Comparison of ENCODE assay signal across 17 mouse cellular contexts in genomic region chr11:83447612-83448011, GRCm38 (mm10). TPM values are rescaled to one million over a fixed set of nuclear protein-coding genes. Genes with fewer than 3 reads are reported as not detected.
DNase-seq lines count a peak whose midpoint lies in the region; TF ChIP-seq lines count a peak whose summit lies in the region.
"Had no signal": no experiment of that assay in that cellular context is flagged by ENCODE, and none has a peak within 500 bp of the region (broad histone marks: within the 10 kb centered on the region; RNA-seq: fewer than 3 reads in every experiment).

No protein-coding gene starts in this region.

- WGBS in heart, adult 2 months: 67% methylated on average over 10 of the region's 10 CpGs
- WGBS in kidney, adult 2 months: 80% methylated on average over 10 of the region's 10 CpGs

- TF ChIP-seq CTCF in heart, adult 2 months (IDR thresholded peaks at IDR 0.05): no peak
- no peak for TF ChIP-seq CTCF in kidney, adult 2 months (conservative IDR thresholded peaks at IDR 0.05; ENCODE audit: insufficient read depth, insufficient read length, low read depth, low read length)

- H3K27ac ChIP-seq in heart, adult 2 months: peak overlapping the region; percentile 21
- 0 out of 2 replicates have a peak overlapping the region, but pooled peaks have one; percentile 10 for H3K27ac ChIP-seq in kidney, adult 2 months (ENCODE audit: insufficient read depth, low read depth, low read length)
- H3K27ac ChIP-seq: left cerebral cortex, adult 2 months; limb, embryonic 15.5 days; macrophage had no signal

- TF ChIP-seq POLR2A in heart, adult 2 months (IDR thresholded peaks at IDR 0.05; ENCODE audit: insufficient read depth, low read depth, low read length): no peak
- no peak for TF ChIP-seq POLR2A in kidney, adult 2 months (IDR thresholded peaks at IDR 0.05; ENCODE audit: low read depth, low read length)

- H3K27me3 ChIP-seq in heart, adult 2 months (ENCODE audit: control insufficient read depth, insufficient read depth, low read length): no peaks in the 10 kb centered on the region; the same call in 1 of the 2 replicates
- no peaks in the 10 kb centered on the region for H3K27me3 ChIP-seq in kidney, adult 2 months (replicated peaks; ENCODE audit: control insufficient read depth, insufficient read depth, low read length)

- TF ChIP-seq EP300 in heart, adult 2 months (IDR thresholded peaks at IDR 0.05; ENCODE audit: insufficient read depth, low read depth, low read length): no peak

- DNase-seq in heart, adult 2 months: no peak
- no peak for DNase-seq in heart, adult 9 months (ENCODE audit: low spot score in 2 of 2)
- no peak for DNase-seq in kidney, adult 2 months
- no peak for DNase-seq in kidney, postnatal 14 days
- peak; percentile 83 for DNase-seq in urinary bladder, postnatal 14 days (ENCODE audit: low spot score)
- DNase-seq in urinary bladder, postnatal 25 days (ENCODE audit: low spot score): no peak
- no peak for DNase-seq in embryo, embryonic 9.5 days (ENCODE audit: extremely low spot score)
- no peak for DNase-seq in kidney, adult 11 months
- DNase-seq: cerebellum, adult 18-20 months; forebrain, postnatal 0 days; right cerebral cortex, adult 18-20 months had no signal

- no peaks in the 10 kb centered on the region for H3K79me2 ChIP-seq in heart, adult 2 months (replicated peaks; ENCODE audit: control insufficient read depth, insufficient read depth, low read length)

- intact Hi-C loops in heart, adult 2 months (cut with DNase I): no loop called here

- H3K9ac ChIP-seq in heart, adult 2 months (ENCODE audit: low read depth, low read length): no peak overlapping the region
- H3K9ac ChIP-seq: forebrain, postnatal 0 days; limb, embryonic 15.5 days had no signal

- no peaks in the 10 kb centered on the region; the same call in 1 of the 2 replicates for H3K36me3 ChIP-seq in heart, adult 2 months (ENCODE audit: control insufficient read depth, insufficient read depth, low read length)
- H3K36me3 ChIP-seq in kidney, adult 2 months (ENCODE audit: control insufficient read depth, insufficient read depth, low read length): no peaks in the 10 kb centered on the region
- H3K36me3 ChIP-seq: limb, embryonic 15.5 days had no signal

- H3K4me1 ChIP-seq in heart, adult 2 months (ENCODE audit: control insufficient read depth, insufficient read depth, low read length): peaks cover 26% of the 10 kb centered on the region
- peaks cover 9% of the 10 kb centered on the region; the same call in 1 of the 2 replicates for H3K4me1 ChIP-seq in kidney, adult 2 months (ENCODE audit: control insufficient read depth, insufficient read depth, low read length)

- H3K4me3 ChIP-seq in heart, adult 2 months: no peak overlapping the region
- H3K4me3 ChIP-seq in kidney, adult 2 months (ENCODE audit: insufficient read depth, low read depth, low read length): no peak overlapping the region
- H3K4me3 ChIP-seq: left cerebral cortex, adult 2 months; limb, embryonic 15.5 days had no signal

RNA-seq across cellular contexts. Expression of gene 1700020L24Rik, which starts 10.1 kb away (rescaled TPM):
- not detected for total RNA-seq in heart, adult 2 months (2021)
- polyA plus RNA-seq in heart, adult 2 months (2012; rRNA removed): 0.27 TPM in 1 of 2 replicates, not detected in the other
- 0.11 and 0.14 TPM in 2 replicates for polyA plus RNA-seq in kidney, adult 2 months (2012; rRNA removed)
- total RNA-seq: gastrocnemius, postnatal 4 days; left cerebral cortex, adult 2 months had no signal
- polyA plus RNA-seq: macrophage had no signal

RNA-seq across cellular contexts. Expression of gene Mmp28, which starts 15.3 kb away (rescaled TPM):
- 1 to 10 TPM; 4.7 to 4.9 TPM for total RNA-seq in heart, adult 2 months (2021)
- 3.3 and 4.4 TPM in 2 replicates for polyA plus RNA-seq in heart, adult 2 months (2012; rRNA removed)
- polyA plus RNA-seq in kidney, adult 2 months (2012; rRNA removed): 4.3 TPM in 2 replicates
- total RNA-seq: neutrophil, adult 5-6 weeks had no signal
- polyA plus RNA-seq: CD4-positive, CD25-positive, alpha-beta regulatory T cell, adult 4 months had no signal

RNA-seq across cellular contexts. Expression of gene Gas2l2, which starts 18.4 kb away (rescaled TPM):
- not detected for total RNA-seq in heart, adult 2 months (2021)
- 0.10 TPM in 1 of 2 replicates, not detected in the other for polyA plus RNA-seq in heart, adult 2 months (2012; rRNA removed)
- not detected in 2 replicates for polyA plus RNA-seq in kidney, adult 2 months (2012; rRNA removed)
- total RNA-seq: left cerebral cortex, adult 2 months; neutrophil, adult 5-6 weeks had no signal
- polyA plus RNA-seq: CD4-positive, CD25-positive, alpha-beta regulatory T cell, adult 4 months; macrophage had no signal

RNA-seq across cellular contexts. Expression of gene Taf15, which starts 25.3 kb away (rescaled TPM):
- total RNA-seq in heart, adult 2 months (2021): 10 to 100 TPM; 34.2 to 39.6 TPM
- polyA plus RNA-seq in heart, adult 2 months (2012; rRNA removed): 9.1 and 15.2 TPM in 2 replicates
- polyA plus RNA-seq in kidney, adult 2 months (2012; rRNA removed): 7.2 and 13.8 TPM in 2 replicates

RNA-seq across cellular contexts. Expression of gene Rasl10b, which starts 38.7 kb away (rescaled TPM):
- 10 to 100 TPM; 61.9 to 77.8 TPM for total RNA-seq in heart, adult 2 months (2021)
- 70.8 and 71.6 TPM in 2 replicates for polyA plus RNA-seq in heart, adult 2 months (2012; rRNA removed)
- 1.4 and 1.8 TPM in 2 replicates for polyA plus RNA-seq in kidney, adult 2 months (2012; rRNA removed)
- polyA plus RNA-seq: CD4-positive, CD25-positive, alpha-beta regulatory T cell, adult 4 months had no signal
